Mouse (Mus musculus) lung, postnatal 0 days (tissue): ENCODE data around the gene Ust.

Source experiments
- CTCF ChIP-seq: IDR thresholded peaks from 2 replicates; pipeline ENCODE4 v1.5.1; 2016; ENCODE audit warnings: antibody characterized with exemption, mild to moderate bottlenecking
- EP300 ChIP-seq: IDR thresholded peaks from 2 replicates; pipeline ENCODE4 v1.6.1; 2016; ENCODE audit warnings: antibody characterized with exemption, mild to moderate bottlenecking, control low read depth

DNA sequence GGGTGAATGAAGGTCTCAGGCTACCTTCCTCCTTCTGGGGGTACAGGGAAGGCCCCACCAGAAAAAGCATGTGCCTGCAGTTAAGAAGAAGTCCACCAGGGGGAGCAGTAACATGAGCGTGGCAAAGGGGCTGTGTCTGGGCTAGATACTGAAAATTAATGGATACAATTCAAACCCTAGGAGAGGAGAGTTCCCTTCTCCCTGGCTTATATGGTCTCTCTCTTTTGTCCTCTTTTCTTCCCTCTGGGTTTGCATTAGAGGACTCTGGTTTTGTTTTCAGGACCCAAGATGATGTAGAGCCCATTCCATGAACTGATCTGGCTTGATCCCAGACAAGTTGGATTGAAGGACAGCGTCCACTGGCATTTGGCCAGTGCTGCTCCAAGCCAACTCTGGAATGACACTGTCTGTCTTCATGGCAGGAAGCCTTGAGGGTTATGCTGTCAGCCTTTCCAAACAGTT is 195.3 kb downstream of the Ust start:
- peak; percentile 88 for TF ChIP-seq CTCF
- no peak for TF ChIP-seq EP300
